In genomic region chr3:51661376-51661775, GRCm38 (mm10) we compare ENCODE assay signal across 14 mouse cellular contexts. TPM values are rescaled to one million over a fixed set of nuclear protein-coding genes. Genes with fewer than 3 reads are reported as not detected.
DNase-seq lines count a peak whose midpoint lies in the region; ATAC-seq and TF ChIP-seq lines count a peak whose summit lies in the region.
"Had no signal": no experiment of that assay in that cellular context is flagged by ENCODE, and none has a peak within 500 bp of the region (broad histone marks: within the 10 kb centered on the region; RNA-seq: fewer than 3 reads in every experiment).

No protein-coding gene starts in this region.

- 0 out of 2 replicates have a peak, but pooled peaks have one; percentile 27 for ATAC-seq in liver, embryonic 12.5 days
- ATAC-seq in stomach, postnatal 0 days (ENCODE audit: low FRiP score, low TSS enrichment): no peak
- ATAC-seq in midbrain, embryonic 13.5 days: no peak
- ATAC-seq: midbrain, embryonic 15.5 days had no signal

- peak overlapping the region; percentile 49 for H3K4me2 ChIP-seq in liver, embryonic 12.5 days
- peak overlapping the region; percentile 38 for H3K4me2 ChIP-seq in stomach, postnatal 0 days (replicated peaks; ENCODE audit: low read depth)
- H3K4me2 ChIP-seq in midbrain, embryonic 13.5 days (replicated peaks): no peak overlapping the region
- H3K4me2 ChIP-seq: hindbrain, embryonic 15.5 days; midbrain, embryonic 15.5 days; neural tube, embryonic 15.5 days had no signal

- no peak for TF ChIP-seq EP300 in stomach, postnatal 0 days (optimal IDR thresholded peaks at IDR 0.05)

- no peaks in the 10 kb centered on the region for H3K36me3 ChIP-seq in spleen, adult 2 months (ENCODE audit: control insufficient read depth, insufficient read depth, low read length)
- H3K36me3 ChIP-seq in liver, embryonic 12.5 days: no peaks in the 10 kb centered on the region
- H3K36me3 ChIP-seq in stomach, postnatal 0 days (ENCODE audit: control insufficient read depth, insufficient read depth, low read length): no peaks in the 10 kb centered on the region
- no peaks in the 10 kb centered on the region for H3K36me3 ChIP-seq in midbrain, embryonic 13.5 days
- H3K36me3 ChIP-seq: G1E; hindbrain, embryonic 15.5 days; midbrain, embryonic 15.5 days; neural tube, embryonic 15.5 days had no signal

- no peak for DNase-seq in spleen, adult 2 months (ENCODE audit: low read depth in 1 of 2, low spot score in 2 of 2)
- no peak for DNase-seq in spleen, postnatal 14 days (ENCODE audit: low spot score in 2 of 2)
- DNase-seq in stomach, postnatal 0 days (ENCODE audit: low spot score): no peak
- DNase-seq in right cerebral cortex, postnatal 14 days: no peak
- no peak for DNase-seq in layer of hippocampus, adult 8-10 months (ENCODE audit: low spot score in 2 of 2)
- DNase-seq: kidney, postnatal 25 days; lung, postnatal 14 days had no signal

- no peaks in the 10 kb centered on the region for H3K27me3 ChIP-seq in spleen, adult 2 months (ENCODE audit: control insufficient read depth, insufficient read depth, low read length)
- no peaks in the 10 kb centered on the region for H3K27me3 ChIP-seq in liver, embryonic 12.5 days (replicated peaks)
- H3K27me3 ChIP-seq in stomach, postnatal 0 days (ENCODE audit: control insufficient read depth, insufficient read depth, low read length): no peaks in the 10 kb centered on the region
- no peaks in the 10 kb centered on the region for H3K27me3 ChIP-seq in midbrain, embryonic 13.5 days
- H3K27me3 ChIP-seq: hindbrain, embryonic 15.5 days; midbrain, embryonic 15.5 days; neural tube, embryonic 15.5 days had no signal

- peak overlapping the region; percentile 40 for H3K9ac ChIP-seq in liver, embryonic 12.5 days
- H3K9ac ChIP-seq in stomach, postnatal 0 days (ENCODE audit: low read length): peak overlapping the region; percentile 41
- no peak overlapping the region for H3K9ac ChIP-seq in midbrain, embryonic 13.5 days (replicated peaks)
- H3K9ac ChIP-seq: hindbrain, embryonic 15.5 days; midbrain, embryonic 15.5 days; neural tube, embryonic 15.5 days had no signal

- no peak for TF ChIP-seq POLR2A in spleen, adult 2 months (IDR thresholded peaks at IDR 0.05; ENCODE audit: low read depth, low read length)

- H3K4me1 ChIP-seq in spleen, adult 2 months (ENCODE audit: control insufficient read depth, insufficient read depth, insufficient read length): peaks cover 14% of the 10 kb centered on the region; the same call in 1 of the 2 replicates
- H3K4me1 ChIP-seq in brown adipose tissue, adult 24 weeks (ENCODE audit: control insufficient read depth, insufficient read depth, insufficient read length, low read length): peaks cover 2% of the 10 kb centered on the region; the same call in 1 of the 2 replicates
- H3K4me1 ChIP-seq in liver, embryonic 12.5 days: peaks cover 35% of the 10 kb centered on the region
- H3K4me1 ChIP-seq in stomach, postnatal 0 days (replicated peaks; ENCODE audit: control insufficient read depth, insufficient read depth): no peaks in the 10 kb centered on the region; the same call in 1 of the 2 replicates
- no peaks in the 10 kb centered on the region for H3K4me1 ChIP-seq in midbrain, embryonic 13.5 days (replicated peaks)
- H3K4me1 ChIP-seq: hindbrain, embryonic 15.5 days; midbrain, embryonic 15.5 days had no signal

- WGBS in spleen, adult 2 months: 26% methylated on average over 5 of the region's 5 CpGs
- 23% methylated on average over 5 of the region's 5 CpGs for WGBS in liver, embryonic 12.5 days (ENCODE audit: insufficient replicate concordance)
- 25% methylated on average over 5 of the region's 5 CpGs for WGBS in stomach, postnatal 0 days
- 84% methylated on average over 5 of the region's 5 CpGs for WGBS in midbrain, embryonic 13.5 days

- no peak for TF ChIP-seq CTCF in spleen, adult 2 months (IDR thresholded peaks at IDR 0.05; ENCODE audit: extremely low read depth, insufficient read depth, insufficient read length, insufficient replicate concordance)
- TF ChIP-seq CTCF in stomach, postnatal 0 days (IDR thresholded peaks at IDR 0.05; ENCODE audit: low read depth): no peak

- peak overlapping the region; percentile 73 for H3K27ac ChIP-seq in spleen, adult 2 months (ENCODE audit: insufficient read depth, low read length)
- H3K27ac ChIP-seq in brown adipose tissue, adult 24 weeks (replicated peaks; ENCODE audit: low read depth, low read length): no peak overlapping the region
- peak overlapping the region; percentile 66 for H3K27ac ChIP-seq in liver, embryonic 12.5 days
- H3K27ac ChIP-seq in stomach, postnatal 0 days (replicated peaks): peak overlapping the region; percentile 72
- no peak overlapping the region for H3K27ac ChIP-seq in midbrain, embryonic 13.5 days
- H3K27ac ChIP-seq: hindbrain, embryonic 15.5 days; midbrain, embryonic 15.5 days; neural tube, embryonic 15.5 days had no signal

- H3K9me3 ChIP-seq in liver, embryonic 12.5 days (replicated peaks): no peaks in the 10 kb centered on the region
- H3K9me3 ChIP-seq in stomach, postnatal 0 days (ENCODE audit: control insufficient read depth, low read length): no peaks in the 10 kb centered on the region
- no peaks in the 10 kb centered on the region for H3K9me3 ChIP-seq in midbrain, embryonic 13.5 days
- H3K9me3 ChIP-seq: G1E; hindbrain, embryonic 15.5 days; midbrain, embryonic 15.5 days; neural tube, embryonic 15.5 days had no signal

- peak overlapping the region; percentile 55 for H3K4me3 ChIP-seq in spleen, adult 2 months (ENCODE audit: extremely low read depth, insufficient read depth, insufficient read length)
- peak overlapping the region; percentile 27; the same call in 1 of the 2 replicates for H3K4me3 ChIP-seq in brown adipose tissue, adult 24 weeks (ENCODE audit: insufficient read depth, low read depth, low read length)
- peak overlapping the region; percentile 6; the same call in 1 of the 2 replicates for H3K4me3 ChIP-seq in liver, embryonic 12.5 days
- peak overlapping the region; percentile 18 for H3K4me3 ChIP-seq in stomach, postnatal 0 days (ENCODE audit: low read depth, low read length)
- H3K4me3 ChIP-seq in midbrain, embryonic 13.5 days (replicated peaks): no peak overlapping the region
- H3K4me3 ChIP-seq: hindbrain, embryonic 15.5 days; midbrain, embryonic 15.5 days; neural tube, embryonic 15.5 days had no signal

RNA-seq across cellular contexts. Expression of gene Mgst2, which starts 1.2 kb away (rescaled TPM):
- polyA plus RNA-seq in spleen, adult 2 months (2012; rRNA removed): 3.3 and 4.1 TPM in 2 replicates
- 40.0 and 46.7 TPM in 2 replicates for polyA plus RNA-seq in brown adipose tissue, adult 24 weeks (2012; ENCODE audit: insufficient read depth, insufficient read length, missing spikeins)
- 14.7 and 16.5 TPM in 2 replicates for polyA plus RNA-seq in liver, embryonic 12.5 days (2016; fragmentation: Nextera tagmentation; extraction: Ambion mirVana)
- 264 and 268 TPM in 2 replicates for polyA plus RNA-seq in stomach, postnatal 0 days (2015; fragmentation: Nextera tagmentation; extraction: Ambion mirVana)
- 0.44 and 1.1 TPM in 2 replicates for polyA plus RNA-seq in midbrain, embryonic 13.5 days (2015; fragmentation: Nextera tagmentation; extraction: Ambion mirVana)
- 1 to 10 TPM in 1 of 4 experiments, under 1 TPM in 1, not detected in 2; 0.61 to 1.4 TPM for total RNA-seq in layer of hippocampus, adult 8-10 months (2022)

Comparison
In these comparisons a context has a peak if more than half of its experiments do, and no peak if none do; other contexts are left out.
1. H3K27ac ChIP-seq: peak in spleen, adult 2 months (single experiment), liver, embryonic 12.5 days (single experiment) and stomach, postnatal 0 days (single experiment); none in brown adipose tissue, adult 24 weeks (single experiment) and midbrain, embryonic 13.5 days (single experiment).